Mouse (Mus musculus): ENCODE measurements around the gene Spata2l. TPM values are rescaled to one million over a fixed set of nuclear protein-coding genes. Genes with fewer than 3 reads are reported as not detected.
"Not testable (repeated sequence)": the region's sequence is repeated elsewhere in the genome, so short reads cannot be mapped to it uniquely, and the experiment has no call there.

Spata2l gene
- polyA plus RNA-seq, 1 experiment from 2014 or later = 8.4 TPM

GRCm38 (mm10) chr8:123202288-123202687 lies 33.7 kb downstream of the Spata2l start:
- peak; percentile 52 for DNase-seq (ENCODE audit: low spot score)

- DNase-seq (ENCODE audit: low spot score) = no peak
Observed at GRCm38 (mm10) chr8:123199864-123200263, 36.2 kb downstream of the Spata2l start.

GRCm38 (mm10) chr8:123197016-123197415 lies 39.0 kb downstream of the Spata2l start:
- not testable (repeated sequence) for DNase-seq (ENCODE audit: low spot score)

GRCm38 (mm10) chr8:123193771-123194170 lies 42.3 kb downstream of the Spata2l start:
- no peak for DNase-seq (ENCODE audit: low spot score)

GRCm38 (mm10) chr8:123191908-123192307 lies 44.1 kb downstream of the Spata2l start:
- no peak for DNase-seq (ENCODE audit: low spot score)

DNA sequence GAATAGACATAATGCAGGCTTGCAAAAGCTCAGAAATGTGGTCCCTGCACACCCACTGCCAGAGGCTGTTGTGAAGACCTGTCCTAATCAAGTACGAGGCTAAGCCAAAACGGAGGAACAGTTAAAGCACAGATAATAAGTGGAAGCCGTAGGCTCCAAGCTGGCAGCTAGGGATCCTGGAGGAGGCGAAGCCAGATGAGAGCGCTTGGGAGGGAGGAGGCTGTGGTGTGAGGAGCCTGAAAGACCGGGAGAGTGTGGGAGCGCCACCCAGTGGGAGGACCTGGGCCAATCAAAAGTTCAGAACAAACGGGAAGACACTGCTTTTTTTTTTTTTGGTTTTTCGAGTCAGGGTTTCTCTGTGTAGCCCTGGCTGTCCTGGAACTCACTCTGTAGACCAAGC lies 45.4 kb downstream of the Spata2l start:
- peak; percentile 54 for DNase-seq (ENCODE audit: low spot score)

DNA sequence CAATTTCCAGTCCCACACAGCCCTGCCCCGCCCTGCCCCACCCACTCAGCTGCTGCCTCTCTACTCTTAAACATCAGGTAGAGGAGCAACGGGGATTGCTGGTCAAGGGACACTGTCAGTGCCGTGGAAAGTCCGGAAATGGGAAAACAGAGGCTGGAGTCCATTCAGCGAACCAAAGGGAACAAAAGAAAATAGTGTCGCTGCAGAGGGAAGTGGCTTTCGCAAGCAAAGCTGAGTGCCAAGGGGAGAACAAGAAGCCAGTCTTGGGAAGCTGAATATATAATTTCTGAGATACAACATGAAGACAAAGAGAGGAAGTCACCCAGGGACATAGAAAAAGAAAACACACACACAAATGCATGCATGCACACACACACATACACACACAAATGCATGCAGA lies 47.2 kb downstream of the Spata2l start:
- DNase-seq (ENCODE audit: low spot score) = no peak

- DNase-seq (ENCODE audit: low spot score) = no peak
Observed at GRCm38 (mm10) chr8:123188006-123188405, 48.0 kb downstream of the Spata2l start.

DNA sequence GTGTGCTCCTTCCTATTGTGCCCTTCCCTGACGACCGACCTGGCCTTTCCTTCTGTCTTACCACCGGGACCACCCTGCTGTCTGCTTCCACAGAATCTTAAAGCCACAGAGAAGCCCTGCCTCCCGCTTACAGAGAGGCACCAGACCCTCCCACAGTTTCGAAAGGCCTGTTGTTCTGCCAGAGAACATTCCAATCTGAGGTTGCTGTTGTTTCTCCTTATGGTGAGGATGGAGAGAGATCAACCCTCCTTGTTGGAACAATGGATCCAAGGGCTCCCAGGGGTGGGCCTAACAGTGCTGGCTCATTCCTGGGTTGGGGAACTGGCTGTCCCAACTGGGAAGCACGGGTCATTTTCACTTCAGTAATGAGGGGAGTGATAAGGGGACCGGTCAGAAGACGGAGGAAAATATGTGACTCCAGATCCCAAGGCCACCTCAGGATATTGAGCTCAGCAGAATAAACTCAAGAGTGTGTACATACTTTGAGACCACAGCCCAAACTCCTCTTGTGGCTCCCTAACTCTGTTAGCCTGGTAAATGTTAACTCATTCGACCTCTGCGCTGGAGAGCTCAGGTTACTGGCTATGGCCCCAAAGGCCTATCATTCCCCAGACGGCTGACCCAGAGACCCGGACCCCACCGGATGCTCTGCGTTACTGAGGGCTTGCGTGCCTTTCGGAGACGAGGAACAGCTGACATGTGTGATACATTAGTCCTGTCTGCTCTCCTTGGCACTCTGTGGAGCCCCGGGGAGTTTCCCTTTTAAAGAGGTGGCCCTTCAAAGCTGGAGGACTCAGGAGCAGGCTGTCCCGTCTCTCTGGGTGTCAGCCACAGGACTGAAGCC lies 50.2 kb downstream of the Spata2l start, which contains the start of gene Dpep1:
TSS of gene Dpep1 (plus strand) at position 677 of the 844 bp plus-strand sequence.
- no peak for DNase-seq (ENCODE audit: low spot score)

DNA sequence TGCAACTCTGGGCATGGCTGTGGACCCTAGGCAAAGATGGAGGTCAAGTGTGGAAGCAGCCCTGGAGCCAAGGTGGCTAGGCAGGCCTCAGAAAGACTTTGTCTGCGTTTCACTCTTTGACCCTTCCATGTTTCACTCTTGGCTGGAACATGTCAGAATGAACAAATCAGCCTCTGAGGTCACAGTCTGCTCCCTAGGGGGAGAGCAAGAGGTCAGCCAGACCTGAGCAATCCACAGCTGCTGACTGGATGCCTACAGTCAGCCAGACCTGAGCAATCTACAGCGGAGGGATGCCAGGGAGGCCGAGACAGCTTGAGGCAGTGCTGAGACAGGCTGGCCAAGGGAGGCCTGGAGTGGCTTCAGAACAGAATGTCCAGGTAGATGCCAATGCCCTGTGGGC lies 54.6 kb downstream of the Spata2l start:
- DNase-seq (ENCODE audit: low spot score) = no peak

Other genes with a start within 250 kb of the Spata2l start
- 51.4 and 78.6 TPM in 2 replicates for gene Ankrd11, start 194.0 kb downstream of the Spata2l start, polyA plus RNA-seq (2015; fragmentation: Nextera tagmentation; extraction: Ambion mirVana)
- gene Spg7, start 173.3 kb downstream of the Spata2l start, polyA plus RNA-seq (2015; fragmentation: Nextera tagmentation; extraction: Ambion mirVana) = 48.2 and 49.5 TPM in 2 replicates
- gene Rpl13, start 133.9 kb downstream of the Spata2l start, polyA plus RNA-seq (2015; fragmentation: Nextera tagmentation; extraction: Ambion mirVana) = 1,818 and 1,880 TPM in 2 replicates
- 0.22 and 0.31 TPM in 2 replicates for gene Cpne7, start 118.9 kb downstream of the Spata2l start, polyA plus RNA-seq (2015; fragmentation: Nextera tagmentation; extraction: Ambion mirVana)
- 3.7 and 3.8 TPM in 2 replicates for gene Sult5a1, start 77.9 kb downstream of the Spata2l start, polyA plus RNA-seq (2015; fragmentation: Nextera tagmentation; extraction: Ambion mirVana)
- gene Dpep1, start 50.0 kb downstream of the Spata2l start, polyA plus RNA-seq (2015; fragmentation: Nextera tagmentation; extraction: Ambion mirVana) = 2.7 and 3.7 TPM in 2 replicates
- gene Chmp1a, start 23.5 kb downstream of the Spata2l start, polyA plus RNA-seq (2015; fragmentation: Nextera tagmentation; extraction: Ambion mirVana) = 144 and 151 TPM in 2 replicates
- gene Spata33, start 23.4 kb downstream of the Spata2l start, polyA plus RNA-seq (2015; fragmentation: Nextera tagmentation; extraction: Ambion mirVana) = 1.0 and 2.2 TPM in 2 replicates
- 18.3 and 18.6 TPM in 2 replicates for gene Cdk10, start 11.4 kb downstream of the Spata2l start, polyA plus RNA-seq (2015; fragmentation: Nextera tagmentation; extraction: Ambion mirVana)
- gene Zfp276, start 18.0 kb upstream of the Spata2l start, polyA plus RNA-seq (2015; fragmentation: Nextera tagmentation; extraction: Ambion mirVana) = 15.8 and 18.8 TPM in 2 replicates
- gene Vps9d1, start 18.1 kb upstream of the Spata2l start, polyA plus RNA-seq (2015; fragmentation: Nextera tagmentation; extraction: Ambion mirVana) = 11.5 and 12.0 TPM in 2 replicates
- 22.0 and 22.5 TPM in 2 replicates for gene Fanca, start 82.3 kb upstream of the Spata2l start, polyA plus RNA-seq (2015; fragmentation: Nextera tagmentation; extraction: Ambion mirVana)
- gene Spire2, start 96.5 kb upstream of the Spata2l start, polyA plus RNA-seq (2015; fragmentation: Nextera tagmentation; extraction: Ambion mirVana) = 1.3 and 1.4 TPM in 2 replicates
- 155 and 165 TPM in 2 replicates for gene Tcf25, start 137.5 kb upstream of the Spata2l start, polyA plus RNA-seq (2015; fragmentation: Nextera tagmentation; extraction: Ambion mirVana)
- 0.28 and 0.56 TPM in 2 replicates for gene Mc1r, start 170.9 kb upstream of the Spata2l start, polyA plus RNA-seq (2015; fragmentation: Nextera tagmentation; extraction: Ambion mirVana)
- gene Tubb3, start 175.2 kb upstream of the Spata2l start, polyA plus RNA-seq (2015; fragmentation: Nextera tagmentation; extraction: Ambion mirVana) = 11.9 and 16.3 TPM in 2 replicates
- 21.3 and 24.0 TPM in 2 replicates for gene Def8, start 187.3 kb upstream of the Spata2l start, polyA plus RNA-seq (2015; fragmentation: Nextera tagmentation; extraction: Ambion mirVana)
- 37.1 and 47.2 TPM in 2 replicates for gene Afg3l1, start 241.7 kb upstream of the Spata2l start, polyA plus RNA-seq (2015; fragmentation: Nextera tagmentation; extraction: Ambion mirVana)